Mouse (Mus musculus): ENCODE data around the gene Rassf1. TPM values are rescaled to one million over a fixed set of nuclear protein-coding genes. Genes with fewer than 3 reads are reported as not detected.

Rassf1 gene
- polyA plus RNA-seq, 1 experiment from 2014 or later = 44.0 TPM

GRCm38 (mm10) chr9:107593101-107593976 lies 42.0 kb downstream of the Rassf1 start:
- H3K9me3 ChIP-seq (ENCODE audit: control insufficient read depth, low read length) = no peaks in the 10 kb centered on the region
- WGBS = 83% methylated on average over 11 of the region's 11 CpGs
- H3K27me3 ChIP-seq (ENCODE audit: control insufficient read depth, insufficient read depth, low read length) = no peaks in the 10 kb centered on the region
- H3K4me3 ChIP-seq (ENCODE audit: low read depth, low read length) = no peak overlapping the region
- ATAC-seq (ENCODE audit: low FRiP score) (no peak), DNase-seq (ENCODE audit: low spot score, missing footprints) (no peak)
- no peak overlapping the region; the same call in 1 of the 2 replicates for H3K27ac ChIP-seq (ENCODE audit: low read depth, low read length)
- H3K4me2 ChIP-seq = no peak overlapping the region
- peaks cover 14% of the 10 kb centered on the region for H3K36me3 ChIP-seq (ENCODE audit: control insufficient read depth, insufficient read depth, low read length)
- H3K4me1 ChIP-seq (ENCODE audit: control insufficient read depth, insufficient read depth, low read length) = peaks cover 4% of the 10 kb centered on the region; the same call in 1 of the 2 replicates
- H3K9ac ChIP-seq (ENCODE audit: low read length) = no peak overlapping the region

GRCm38 (mm10) chr9:107594281-107595062 lies 43.1 kb downstream of the Rassf1 start:
- H3K4me1 ChIP-seq (ENCODE audit: control insufficient read depth, insufficient read depth, low read length) = no peaks in the 10 kb centered on the region
- WGBS = 78% methylated on average over 8 of the region's 8 CpGs
- no peak overlapping the region for H3K9ac ChIP-seq (ENCODE audit: low read length)
- no peak for DNase-seq (ENCODE audit: low spot score, missing footprints)
- H3K9me3 ChIP-seq (ENCODE audit: control insufficient read depth, low read length) = no peaks in the 10 kb centered on the region
- H3K27ac ChIP-seq (ENCODE audit: low read depth, low read length) = no peak overlapping the region
- no peak overlapping the region for H3K4me3 ChIP-seq (ENCODE audit: low read depth, low read length)
- no peaks in the 10 kb centered on the region for H3K27me3 ChIP-seq (ENCODE audit: control insufficient read depth, insufficient read depth, low read length)
- peaks cover 14% of the 10 kb centered on the region for H3K36me3 ChIP-seq (ENCODE audit: control insufficient read depth, insufficient read depth, low read length)
- no peak overlapping the region for H3K4me2 ChIP-seq
- no peak for ATAC-seq (ENCODE audit: low FRiP score)

GRCm38 (mm10) chr9:107596619-107597569 lies 45.5 kb downstream of the Rassf1 start:
- no peaks in the 10 kb centered on the region for H3K9me3 ChIP-seq (ENCODE audit: control insufficient read depth, low read length)
- ATAC-seq (ENCODE audit: low FRiP score) = no peak
- H3K36me3 ChIP-seq (ENCODE audit: control insufficient read depth, insufficient read depth, low read length) = peaks cover 6% of the 10 kb centered on the region
- no peak overlapping the region for H3K27ac ChIP-seq (ENCODE audit: low read depth, low read length)
- no peaks in the 10 kb centered on the region for H3K27me3 ChIP-seq (ENCODE audit: control insufficient read depth, insufficient read depth, low read length)
- H3K4me3 ChIP-seq (ENCODE audit: low read depth, low read length) = no peak overlapping the region
- no peak overlapping the region for H3K9ac ChIP-seq (ENCODE audit: low read length)
- no peak overlapping the region for H3K4me2 ChIP-seq
- DNase-seq (ENCODE audit: low spot score, missing footprints) = no peak
- WGBS = 93% methylated on average over 11 of the region's 11 CpGs
- H3K4me1 ChIP-seq (ENCODE audit: control insufficient read depth, insufficient read depth, low read length) = no peaks in the 10 kb centered on the region

- Histone ChIP-seq H3K4me3 (ENCODE audit: low read depth, low read length) (no peak overlapping the region), H3K4me1 (ENCODE audit: control insufficient read depth, insufficient read depth, low read length) (peaks cover 5% of the 10 kb centered on the region; the same call in 1 of the 2 replicates), H3K27me3 (ENCODE audit: control insufficient read depth, insufficient read depth, low read length) (no peaks in the 10 kb centered on the region), H3K4me2 (no peak overlapping the region), H3K36me3 (ENCODE audit: control insufficient read depth, insufficient read depth, low read length) (peaks cover 4% of the 10 kb centered on the region; the same call in 1 of the 2 replicates), H3K9ac (ENCODE audit: low read length) (no peak overlapping the region), H3K27ac (ENCODE audit: low read depth, low read length) (no peak overlapping the region), H3K9me3 (ENCODE audit: control insufficient read depth, low read length) (no peaks in the 10 kb centered on the region)
- 86% methylated on average over 5 of the region's 5 CpGs for WGBS
- no peak for DNase-seq (ENCODE audit: low spot score, missing footprints)
- ATAC-seq (ENCODE audit: low FRiP score) = no peak
These were observed 47.0 kb downstream of the Rassf1 start for GRCm38 (mm10) chr9:107598385-107598784.

GRCm38 (mm10) chr9:107599433-107599832 lies 48.1 kb downstream of the Rassf1 start:
- DNase-seq (ENCODE audit: low spot score, missing footprints) (no peak), ATAC-seq (ENCODE audit: low FRiP score) (no peak)
- H3K9me3 ChIP-seq (ENCODE audit: control insufficient read depth, low read length) = no peaks in the 10 kb centered on the region
- H3K27ac ChIP-seq (ENCODE audit: low read depth, low read length) = no peak overlapping the region
- no peak overlapping the region for H3K9ac ChIP-seq (ENCODE audit: low read length)
- H3K4me3 ChIP-seq (ENCODE audit: low read depth, low read length) = no peak overlapping the region
- H3K4me1 ChIP-seq (ENCODE audit: control insufficient read depth, insufficient read depth, low read length) = peaks cover 10% of the 10 kb centered on the region
- no peaks in the 10 kb centered on the region for H3K36me3 ChIP-seq (ENCODE audit: control insufficient read depth, insufficient read depth, low read length)
- no peak overlapping the region for H3K4me2 ChIP-seq
- 91% methylated on average over 9 of the region's 9 CpGs for WGBS
- H3K27me3 ChIP-seq (ENCODE audit: control insufficient read depth, insufficient read depth, low read length) = no peaks in the 10 kb centered on the region

GRCm38 (mm10) chr9:107599842-107600241 lies 48.5 kb downstream of the Rassf1 start:
- ATAC-seq (ENCODE audit: low FRiP score) (no peak), DNase-seq (ENCODE audit: low spot score, missing footprints) (no peak)
- H3K9ac ChIP-seq (ENCODE audit: low read length) = no peak overlapping the region
- no peaks in the 10 kb centered on the region for H3K27me3 ChIP-seq (ENCODE audit: control insufficient read depth, insufficient read depth, low read length)
- peaks cover 14% of the 10 kb centered on the region for H3K4me1 ChIP-seq (ENCODE audit: control insufficient read depth, insufficient read depth, low read length)
- H3K27ac ChIP-seq (ENCODE audit: low read depth, low read length) = no peak overlapping the region
- 69% methylated on average over 14 of the region's 14 CpGs for WGBS
- H3K36me3 ChIP-seq (ENCODE audit: control insufficient read depth, insufficient read depth, low read length) = no peaks in the 10 kb centered on the region
- H3K4me2 ChIP-seq = no peak overlapping the region
- no peaks in the 10 kb centered on the region for H3K9me3 ChIP-seq (ENCODE audit: control insufficient read depth, low read length)
- H3K4me3 ChIP-seq (ENCODE audit: low read depth, low read length) = no peak overlapping the region

GRCm38 (mm10) chr9:107600745-107601144 lies 49.4 kb downstream of the Rassf1 start:
- Histone ChIP-seq H3K27me3 (ENCODE audit: control insufficient read depth, insufficient read depth, low read length) (no peaks in the 10 kb centered on the region), H3K4me2 (no peak overlapping the region), H3K9ac (ENCODE audit: low read length) (no peak overlapping the region), H3K36me3 (ENCODE audit: control insufficient read depth, insufficient read depth, low read length) (no peaks in the 10 kb centered on the region), H3K4me3 (ENCODE audit: low read depth, low read length) (no peak overlapping the region), H3K4me1 (ENCODE audit: control insufficient read depth, insufficient read depth, low read length) (peaks cover 19% of the 10 kb centered on the region), H3K9me3 (ENCODE audit: control insufficient read depth, low read length) (no peaks in the 10 kb centered on the region), H3K27ac (ENCODE audit: low read depth, low read length) (no peak overlapping the region)
- WGBS = 81% methylated on average over 12 of the region's 12 CpGs
- DNase-seq (ENCODE audit: low spot score, missing footprints) (no peak), ATAC-seq (ENCODE audit: low FRiP score) (no peak)

- H3K4me2 ChIP-seq = no peak overlapping the region
- H3K27ac ChIP-seq (ENCODE audit: low read depth, low read length) = no peak overlapping the region
- no peak overlapping the region for H3K4me3 ChIP-seq (ENCODE audit: low read depth, low read length)
- H3K9me3 ChIP-seq (ENCODE audit: control insufficient read depth, low read length) = no peaks in the 10 kb centered on the region
- 88% methylated on average over 11 of the region's 11 CpGs for WGBS
- DNase-seq (ENCODE audit: low spot score, missing footprints) = no peak
- H3K9ac ChIP-seq (ENCODE audit: low read length) = no peak overlapping the region
- H3K4me1 ChIP-seq (ENCODE audit: control insufficient read depth, insufficient read depth, low read length) = peaks cover 19% of the 10 kb centered on the region
- no peak for ATAC-seq (ENCODE audit: low FRiP score)
- no peaks in the 10 kb centered on the region for H3K36me3 ChIP-seq (ENCODE audit: control insufficient read depth, insufficient read depth, low read length)
- no peaks in the 10 kb centered on the region for H3K27me3 ChIP-seq (ENCODE audit: control insufficient read depth, insufficient read depth, low read length)
These were observed 49.9 kb downstream of the Rassf1 start for GRCm38 (mm10) chr9:107601275-107601674.

Data from midbrain, embryonic 11.5 days (tissue).